Mouse (Mus musculus): ENCODE results near the gene Lmf1.

Gene Lmf1

GRCm38 (mm10) chr17:25568206-25568605, 10.7 kb upstream of the Lmf1 start:
- DNase-seq (ENCODE audit: low spot score): peak; percentile 63

GRCm38 (mm10) chr17:25568880-25569279, 10.0 kb upstream of the Lmf1 start:
- DNase-seq (ENCODE audit: low spot score): no peak

DNA sequence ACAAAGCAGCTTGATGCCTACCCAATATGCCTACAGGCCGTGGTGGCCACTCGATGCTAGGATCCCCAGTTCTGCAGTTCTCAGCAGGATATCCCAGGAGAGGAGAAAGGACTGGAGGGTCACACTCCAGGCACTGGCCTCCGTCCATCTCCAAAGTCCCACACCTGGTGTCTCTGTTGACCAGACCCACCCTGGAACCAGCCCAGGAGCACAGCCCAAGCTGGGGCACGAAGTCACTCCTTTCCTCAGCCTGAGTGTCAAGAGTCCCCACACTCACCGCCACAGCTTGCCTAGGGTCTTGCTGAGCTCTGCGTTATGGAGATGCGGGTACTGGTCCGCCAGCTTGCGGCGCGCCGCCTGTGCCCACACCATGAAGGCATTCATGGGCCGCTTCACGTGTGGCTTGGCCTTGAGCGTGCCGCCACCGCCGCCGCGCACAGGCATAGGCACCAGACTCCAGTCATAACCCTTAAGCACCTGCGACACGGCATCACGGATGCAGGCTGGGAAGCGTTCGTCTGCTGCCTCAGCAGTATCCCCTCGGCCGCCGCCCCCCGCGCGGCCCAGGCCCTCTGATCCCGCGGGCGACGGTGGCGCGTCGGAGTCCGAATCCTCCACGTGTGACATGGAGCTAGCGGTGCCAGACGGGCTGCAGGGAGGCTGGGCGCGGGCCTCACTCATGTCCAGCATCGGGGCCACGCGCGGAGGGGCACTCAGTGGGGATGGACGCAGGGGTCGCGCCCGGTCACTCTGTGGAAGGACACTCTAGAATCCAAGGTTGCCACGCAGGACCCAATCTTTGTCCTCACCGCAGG, 8.8 kb upstream of the Lmf1 start:
- no peak for DNase-seq (ENCODE audit: low spot score)

DNA sequence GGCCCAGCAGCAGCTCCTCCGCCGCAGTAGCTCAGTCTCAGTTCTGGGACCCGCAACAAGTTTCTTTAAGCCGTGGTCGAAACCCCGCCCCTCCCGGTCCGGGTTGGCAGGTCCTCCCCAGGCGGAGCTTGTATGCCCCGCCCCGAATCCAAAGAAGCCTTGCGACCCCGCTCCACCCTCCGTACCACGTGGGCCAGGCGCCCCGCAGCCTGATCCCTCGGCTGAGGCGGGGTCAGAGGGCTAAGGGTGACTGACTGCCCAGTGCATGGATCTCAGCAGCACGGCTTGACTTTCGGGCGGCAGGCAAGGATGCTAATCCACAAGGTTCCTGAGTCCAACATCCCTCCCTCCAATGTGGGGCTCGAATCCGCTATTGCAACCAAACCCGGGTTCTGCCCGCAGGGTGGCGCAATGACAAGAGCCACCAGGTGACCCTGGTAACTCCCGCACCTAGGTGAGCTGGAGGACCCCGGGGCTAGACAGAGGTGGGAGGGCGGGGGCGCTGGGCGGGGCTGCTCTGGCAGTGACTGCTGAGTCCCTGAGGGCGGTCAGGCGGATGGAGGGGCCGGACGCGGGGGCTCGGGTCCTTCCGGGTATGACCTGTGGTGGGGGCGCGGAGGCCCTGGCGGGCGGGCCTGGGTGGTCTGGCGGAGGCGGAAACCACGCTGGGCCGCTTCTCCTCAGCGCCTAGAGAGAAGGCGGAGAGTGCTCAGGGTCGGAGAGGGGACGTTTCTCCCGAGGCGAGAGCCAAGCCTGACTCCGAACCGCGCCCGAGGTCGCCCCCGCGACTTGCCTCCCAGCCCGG, 8.0 kb upstream of the Lmf1 start, which contains the start of gene Sox8:
Sox8 (minus strand) TSS at position 39 of the 805 bp plus-strand sequence.
- peak; percentile 96 for DNase-seq (ENCODE audit: low spot score)

DNA sequence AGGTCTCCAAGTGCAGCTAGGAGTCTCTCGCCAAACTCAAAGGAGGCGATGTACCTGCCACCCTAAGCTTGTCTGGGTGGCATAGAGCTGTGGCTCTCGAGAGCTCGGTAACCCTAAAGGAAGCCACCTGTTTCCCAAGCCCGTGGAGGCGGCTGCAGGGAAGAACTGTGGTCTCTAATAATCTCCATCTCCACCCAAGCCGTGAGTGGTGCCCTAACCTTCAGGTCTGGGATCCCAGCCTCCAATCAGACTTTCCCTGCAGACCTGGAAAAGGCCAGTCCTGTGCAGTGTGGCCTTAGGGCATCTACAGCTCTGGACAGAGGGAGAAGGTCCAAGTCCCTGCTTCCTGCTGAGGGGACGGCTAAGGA, 7.4 kb upstream of the Lmf1 start:
- DNase-seq (ENCODE audit: low spot score): no peak

- DNase-seq (ENCODE audit: low spot score): no peak
Measured at GRCm38 (mm10) chr17:25575208-25575971, 3.5 kb upstream of the Lmf1 start.

DNA sequence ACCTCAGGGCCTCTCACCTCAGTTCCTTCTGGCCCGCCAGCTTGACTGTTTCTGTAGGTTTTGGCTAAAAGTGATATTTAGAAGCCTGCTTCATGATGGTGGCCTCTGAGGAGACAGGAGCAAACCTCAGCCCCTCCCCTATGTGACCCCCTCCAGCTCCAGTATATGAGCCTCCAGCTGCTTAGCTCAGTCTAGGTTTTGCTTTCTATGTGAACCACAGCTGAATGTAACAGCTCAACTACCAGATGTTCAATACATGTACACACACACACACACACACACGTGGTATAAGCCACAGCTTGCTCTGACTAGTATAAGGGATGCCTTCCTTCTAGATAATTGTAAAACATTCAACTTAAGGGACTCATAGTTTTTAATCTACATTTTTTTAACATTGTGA, 2.9 kb upstream of the Lmf1 start:
- no peak for DNase-seq (ENCODE audit: low spot score)

DNA sequence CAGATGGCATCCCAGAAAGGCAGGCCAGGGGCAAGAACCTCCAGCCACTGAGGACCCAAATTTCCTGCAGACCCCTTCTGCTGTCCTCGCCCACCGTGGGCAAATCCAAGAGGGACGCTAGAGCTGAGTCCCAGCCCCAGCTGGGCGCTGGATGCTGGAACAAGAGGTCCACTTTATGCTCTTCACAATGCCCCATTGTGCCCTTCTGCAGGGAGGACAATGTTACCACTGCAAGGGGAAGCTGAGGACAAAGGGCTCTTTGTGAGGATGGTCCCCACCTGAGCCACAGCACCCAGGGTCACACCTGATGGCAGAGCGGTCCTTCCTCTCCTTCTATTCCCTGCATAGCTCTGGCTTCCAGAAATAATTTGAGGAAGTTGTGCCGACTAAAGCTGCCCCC, 1.6 kb upstream of the Lmf1 start:
- no peak for DNase-seq (ENCODE audit: low spot score)

DNA sequence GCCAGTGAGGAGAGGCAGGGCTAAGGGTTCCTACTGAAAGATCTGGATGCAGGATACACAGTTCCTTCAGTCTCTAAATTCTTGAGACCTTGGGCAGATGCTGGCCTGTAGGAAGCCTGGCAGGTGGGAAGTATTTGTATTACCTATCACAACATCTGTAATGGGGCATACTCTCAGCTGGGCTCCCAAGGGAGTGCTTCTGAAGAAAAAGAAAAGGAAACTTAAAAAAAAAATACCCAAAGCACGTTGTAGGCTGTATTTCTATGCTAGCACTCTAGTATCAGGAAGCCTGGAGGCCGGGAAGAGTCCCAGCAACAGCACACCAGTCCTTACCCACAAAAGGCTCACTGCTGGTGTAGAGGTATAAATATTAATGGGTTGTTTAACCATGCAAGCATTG, 1.2 kb upstream of the Lmf1 start:
- DNase-seq (ENCODE audit: low spot score): no peak

DNA sequence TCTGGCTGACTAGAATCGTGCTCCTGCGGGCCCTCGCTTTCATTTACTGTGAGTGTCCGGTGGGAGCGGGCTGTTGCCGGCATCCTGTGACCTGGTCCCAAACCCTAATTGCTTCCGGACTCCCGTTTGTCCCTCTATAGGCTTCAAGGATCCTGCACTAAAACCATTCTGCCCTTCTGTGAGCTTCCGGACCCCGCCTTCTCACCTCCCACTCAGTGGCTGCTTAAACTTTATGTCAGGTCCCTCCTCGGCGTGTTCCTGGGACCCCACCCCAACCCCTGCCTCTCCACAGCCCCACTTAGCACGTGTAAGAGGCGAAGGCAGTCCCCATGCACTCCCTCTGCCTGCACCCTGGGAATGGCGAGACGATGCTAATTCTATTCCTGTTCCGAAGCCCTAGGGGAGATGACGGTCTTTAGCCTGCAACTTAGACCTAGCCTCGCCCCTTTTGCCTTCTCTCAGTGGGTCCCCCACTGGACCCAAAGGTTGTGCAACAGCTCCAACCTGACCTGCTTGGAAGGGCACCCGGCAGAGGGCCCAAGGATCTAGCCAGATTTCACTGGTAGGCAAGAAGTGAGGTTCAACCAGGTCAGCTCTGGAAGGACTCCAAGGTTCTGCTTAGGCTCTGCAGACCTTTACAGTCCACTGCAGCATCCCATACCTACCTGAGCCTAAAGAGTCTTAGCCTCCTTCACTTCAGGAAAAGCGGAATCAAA, 605 bp downstream of the Lmf1 start:
- DNase-seq (ENCODE audit: low spot score): no peak

DNA sequence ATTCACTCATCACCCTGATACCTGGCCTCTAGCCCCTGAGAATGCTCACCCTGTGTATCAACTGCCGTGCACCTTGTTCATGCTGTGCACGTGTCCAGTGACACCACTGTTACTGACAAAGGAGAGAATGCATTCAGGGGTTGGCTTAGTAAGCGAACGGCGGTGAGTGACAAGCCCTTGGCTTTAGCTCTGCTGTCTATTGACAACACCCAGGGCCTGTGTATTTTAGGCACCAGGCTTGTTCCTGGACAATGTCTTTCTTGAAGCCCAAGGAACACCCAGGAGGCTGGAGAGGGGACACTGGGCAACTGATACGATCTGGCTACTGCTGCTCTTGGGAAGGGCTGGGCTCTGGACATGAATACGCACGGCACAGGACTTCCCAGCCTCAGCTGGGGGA, 3.2 kb downstream of the Lmf1 start:
- no peak for DNase-seq (ENCODE audit: low spot score)

- no peak for DNase-seq (ENCODE audit: low spot score)
Measured at GRCm38 (mm10) chr17:25583099-25583498, 4.2 kb downstream of the Lmf1 start.

DNA sequence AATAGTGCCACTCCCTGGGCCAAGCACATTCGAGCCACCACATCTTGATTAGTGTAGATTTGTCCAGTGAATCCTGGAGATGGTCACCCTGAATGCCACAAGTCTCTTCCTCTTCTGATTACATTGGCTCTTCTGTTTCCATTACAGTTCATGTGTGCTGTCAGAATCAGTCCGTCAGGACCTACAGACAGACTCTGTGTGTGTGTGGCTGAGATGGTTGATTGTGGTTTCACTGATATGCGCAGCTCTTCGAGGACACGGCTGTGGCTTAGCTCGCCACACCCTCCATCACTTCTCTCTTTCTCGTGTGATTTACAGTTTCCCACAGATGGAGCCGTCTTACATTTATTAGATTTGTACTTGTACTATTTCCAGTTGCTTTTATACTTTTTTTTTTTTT, 5.0 kb downstream of the Lmf1 start:
- DNase-seq (ENCODE audit: low spot score): no peak

- no peak for DNase-seq (ENCODE audit: low spot score)
Measured at GRCm38 (mm10) chr17:25584646-25585045, 5.8 kb downstream of the Lmf1 start.

DNA sequence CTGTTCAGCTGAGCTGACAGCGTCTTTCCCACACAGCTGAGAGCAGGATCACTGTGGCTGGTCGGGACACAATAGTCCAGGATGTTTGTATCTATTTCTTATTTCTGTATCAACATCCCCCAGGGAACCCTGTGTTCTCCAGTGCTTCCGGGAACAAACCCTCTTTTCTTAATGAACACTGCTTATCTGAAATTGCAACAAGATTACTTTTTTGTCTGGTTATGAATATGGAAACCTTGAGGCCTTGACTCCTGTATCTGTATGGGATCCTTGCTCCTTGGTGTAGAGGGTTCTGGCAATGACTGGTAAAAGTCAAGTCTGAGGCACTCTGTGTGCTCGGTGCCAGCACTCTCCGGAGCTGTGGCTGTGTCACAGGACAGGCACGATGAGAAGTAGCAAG, 11.2 kb downstream of the Lmf1 start:
- no peak for DNase-seq (ENCODE audit: low spot score)

DNA sequence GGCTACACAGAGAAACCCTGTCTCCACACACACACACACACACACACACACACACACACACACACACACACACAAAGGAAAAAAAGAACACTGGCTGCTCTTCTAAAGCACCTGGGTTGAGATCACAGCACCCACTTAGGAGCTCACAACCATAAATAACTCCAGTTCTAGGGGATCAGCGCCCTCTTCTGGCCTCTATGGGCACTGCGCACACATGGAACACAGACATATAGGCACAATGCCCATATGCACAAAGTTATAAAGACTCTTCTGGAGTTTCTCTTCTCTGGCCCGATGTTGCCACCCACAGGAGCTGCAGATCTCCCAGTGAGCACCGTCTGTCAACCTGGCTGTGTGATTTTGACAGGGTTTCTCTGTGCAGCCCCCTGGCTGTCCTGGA, 12.1 kb downstream of the Lmf1 start:
- DNase-seq (ENCODE audit: low spot score): no peak

DNA sequence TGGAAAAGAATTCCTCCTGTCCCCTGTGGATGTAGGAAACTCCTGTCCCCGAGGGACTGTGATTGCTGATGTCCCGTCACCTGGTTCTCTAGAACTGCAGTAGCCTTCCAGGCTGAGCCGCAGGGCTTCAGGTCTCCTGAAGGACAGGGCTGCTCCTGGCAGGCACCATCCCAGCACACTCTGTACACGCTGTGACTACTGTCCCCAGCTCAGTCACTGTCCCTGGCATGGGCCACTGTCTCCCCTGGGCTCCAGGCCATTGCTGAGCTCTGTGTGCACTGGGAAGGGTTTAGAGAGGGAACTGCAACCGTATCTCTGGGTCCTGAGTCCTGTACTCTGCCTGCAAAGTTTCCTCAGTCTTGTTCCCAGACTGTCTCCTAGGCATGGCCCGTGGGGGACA, 13.5 kb downstream of the Lmf1 start:
- DNase-seq (ENCODE audit: low spot score): no peak

DNA sequence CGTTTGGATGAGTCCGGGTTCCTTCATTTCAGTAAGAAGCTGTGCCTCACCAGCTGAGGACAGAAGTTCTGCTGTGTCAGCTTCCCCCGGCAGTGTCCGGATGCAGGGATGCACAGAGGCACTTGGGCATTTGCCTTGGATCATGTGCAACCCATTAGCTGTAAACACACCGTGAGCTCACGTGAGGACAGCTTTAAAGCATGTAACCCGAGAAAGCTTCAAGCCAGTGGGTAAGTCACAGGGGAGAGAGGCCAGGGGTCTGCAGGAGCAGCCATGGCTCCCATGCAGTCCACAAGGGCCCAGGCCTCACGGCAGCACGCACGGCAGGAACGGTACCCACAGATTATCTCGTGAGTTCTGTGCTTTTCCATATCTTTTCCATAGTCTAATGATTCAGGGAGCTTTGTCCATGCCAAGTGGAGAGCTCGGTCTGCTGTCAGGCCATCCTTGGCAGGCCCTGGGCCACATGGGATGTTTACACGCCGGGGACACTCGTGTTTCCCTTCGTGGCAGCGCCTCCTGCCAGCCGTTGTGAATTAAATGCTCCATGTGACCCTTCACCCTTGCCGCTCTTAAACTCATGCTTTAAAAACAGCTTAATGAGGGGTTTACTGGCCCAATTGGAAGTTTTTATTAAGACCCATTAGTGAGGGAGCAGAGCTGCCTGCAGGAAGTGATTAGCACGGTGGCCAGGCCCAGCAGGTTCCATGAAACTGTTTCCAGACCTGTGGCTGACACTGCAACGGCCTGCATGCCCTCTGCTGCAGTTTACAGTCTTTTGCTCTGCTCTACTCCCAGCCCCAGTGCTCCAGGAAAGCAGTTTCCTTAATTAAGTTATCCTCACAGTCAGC, 14.8 kb downstream of the Lmf1 start:
- no peak for DNase-seq (ENCODE audit: low spot score)

GRCm38 (mm10) chr17:25595495-25595894, 16.6 kb downstream of the Lmf1 start:
- DNase-seq (ENCODE audit: low spot score): peak; percentile 67

DNA sequence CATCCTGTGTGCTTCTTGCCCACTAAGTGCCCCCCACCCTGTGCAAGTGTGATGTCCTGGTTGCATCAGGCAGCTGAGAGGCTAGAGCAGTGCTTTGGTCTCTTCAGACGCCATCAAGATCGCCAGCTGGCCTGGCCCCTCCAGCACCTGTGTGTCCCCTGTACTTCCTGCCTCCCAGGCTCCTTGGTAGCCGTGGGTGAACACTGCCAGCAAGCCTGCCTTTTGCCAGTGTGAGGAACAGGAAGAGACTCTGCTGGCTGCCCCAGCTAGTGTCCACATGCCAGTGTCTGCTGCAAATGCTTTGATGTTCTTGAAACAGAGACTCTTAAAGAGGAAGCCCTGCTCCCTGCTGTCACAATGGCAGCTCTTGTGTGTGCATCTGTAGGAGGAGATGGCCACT, 18.7 kb downstream of the Lmf1 start:
- DNase-seq (ENCODE audit: low spot score): no peak

- no peak for DNase-seq (ENCODE audit: low spot score)
Measured at GRCm38 (mm10) chr17:25602366-25602765, 23.5 kb downstream of the Lmf1 start.
